Mouse (Mus musculus) monocyte, adult 2 months (primary cell): ENCODE data around the gene Sox13.

Source experiments
- DNase-seq, 2 experiments: peaks; one replicate each; pipeline ENCODE4 v3.0.0; 2022; ENCODE audit warnings: low spot score in 2 of 2, low read depth in 1 of 2

The Sox13 gene

GRCm38 (mm10) chr1:133432566-133432965, 8.4 kb upstream of the Sox13 start:
- no peak for DNase-seq

- no peak for DNase-seq
Observed at GRCm38 (mm10) chr1:133431133-133431532, 7.0 kb upstream of the Sox13 start.

GRCm38 (mm10) chr1:133424547-133425140, 467 bp upstream of the Sox13 start:
- no peak for DNase-seq

- DNase-seq: no peak
Observed at GRCm38 (mm10) chr1:133423166-133423542, 1.0 kb downstream of the Sox13 start.

GRCm38 (mm10) chr1:133422615-133423161, 1.5 kb downstream of the Sox13 start:
- no peak for DNase-seq

GRCm38 (mm10) chr1:133421975-133422570, 2.1 kb downstream of the Sox13 start:
- DNase-seq: no peak

GRCm38 (mm10) chr1:133421061-133421460, 3.1 kb downstream of the Sox13 start:
- DNase-seq: no peak

- DNase-seq: no peak
Observed at GRCm38 (mm10) chr1:133420491-133420890, 3.7 kb downstream of the Sox13 start.

- no peak for DNase-seq
Observed at GRCm38 (mm10) chr1:133419178-133419834, 4.9 kb downstream of the Sox13 start.

GRCm38 (mm10) chr1:133418164-133418800, 5.9 kb downstream of the Sox13 start:
- peak in 1 of 2 experiments; percentile 26 for DNase-seq

GRCm38 (mm10) chr1:133417539-133417938, 6.6 kb downstream of the Sox13 start:
- DNase-seq: no peak

GRCm38 (mm10) chr1:133417113-133417512, 7.1 kb downstream of the Sox13 start:
- DNase-seq: no peak

- no peak for DNase-seq
Observed at GRCm38 (mm10) chr1:133416472-133416871, 7.7 kb downstream of the Sox13 start.

GRCm38 (mm10) chr1:133415505-133415904, 8.7 kb downstream of the Sox13 start:
- DNase-seq: no peak

- no peak for DNase-seq
Observed at GRCm38 (mm10) chr1:133415086-133415485, 9.1 kb downstream of the Sox13 start.

GRCm38 (mm10) chr1:133412941-133413340, 11.2 kb downstream of the Sox13 start:
- DNase-seq: no peak

- no peak for DNase-seq
Observed at GRCm38 (mm10) chr1:133411506-133412147, 12.6 kb downstream of the Sox13 start.

GRCm38 (mm10) chr1:133409786-133410185, 14.4 kb downstream of the Sox13 start:
- no peak for DNase-seq

- DNase-seq: no peak
Observed at GRCm38 (mm10) chr1:133408880-133409516, 15.2 kb downstream of the Sox13 start.

GRCm38 (mm10) chr1:133408321-133408720, 15.9 kb downstream of the Sox13 start:
- DNase-seq: no peak

GRCm38 (mm10) chr1:133407436-133407835, 16.7 kb downstream of the Sox13 start:
- no peak for DNase-seq
